Mouse (Mus musculus): ENCODE measurements at regions not wholly inside any gene's neighbourhood (a gene's known extent, or its start where the extent isn't known, plus 50 kb on each side); places are given as distances from the start of the nearest gene placed in this dataset.

- no peak for DNase-seq (ENCODE audit: low spot score)
These were observed 103.3 kb downstream of the Prox1 start for GRCm38 (mm10) chr1:190067181-190067580.

DNA sequence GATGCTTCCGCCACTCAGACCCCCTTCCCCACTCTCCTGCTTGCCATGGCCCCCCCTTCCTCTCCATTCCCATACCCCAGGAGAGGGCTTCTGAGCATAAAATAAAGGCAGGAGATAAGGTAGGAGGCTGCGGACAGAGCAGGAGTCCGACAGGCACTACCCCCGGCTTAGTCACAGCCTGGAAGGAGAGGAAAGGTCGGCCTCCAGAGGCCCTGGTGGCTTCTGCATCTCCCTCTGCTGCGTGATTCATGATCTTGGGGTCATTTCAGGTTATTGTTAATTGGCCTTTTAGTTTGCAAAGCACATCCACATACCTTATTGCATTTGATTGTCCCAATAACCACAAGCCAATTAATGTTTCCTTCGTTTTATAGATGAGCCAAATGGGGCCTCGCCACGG, 104.1 kb downstream of the Prox1 start:
- DNase-seq (ENCODE audit: low spot score), result no peak

DNA sequence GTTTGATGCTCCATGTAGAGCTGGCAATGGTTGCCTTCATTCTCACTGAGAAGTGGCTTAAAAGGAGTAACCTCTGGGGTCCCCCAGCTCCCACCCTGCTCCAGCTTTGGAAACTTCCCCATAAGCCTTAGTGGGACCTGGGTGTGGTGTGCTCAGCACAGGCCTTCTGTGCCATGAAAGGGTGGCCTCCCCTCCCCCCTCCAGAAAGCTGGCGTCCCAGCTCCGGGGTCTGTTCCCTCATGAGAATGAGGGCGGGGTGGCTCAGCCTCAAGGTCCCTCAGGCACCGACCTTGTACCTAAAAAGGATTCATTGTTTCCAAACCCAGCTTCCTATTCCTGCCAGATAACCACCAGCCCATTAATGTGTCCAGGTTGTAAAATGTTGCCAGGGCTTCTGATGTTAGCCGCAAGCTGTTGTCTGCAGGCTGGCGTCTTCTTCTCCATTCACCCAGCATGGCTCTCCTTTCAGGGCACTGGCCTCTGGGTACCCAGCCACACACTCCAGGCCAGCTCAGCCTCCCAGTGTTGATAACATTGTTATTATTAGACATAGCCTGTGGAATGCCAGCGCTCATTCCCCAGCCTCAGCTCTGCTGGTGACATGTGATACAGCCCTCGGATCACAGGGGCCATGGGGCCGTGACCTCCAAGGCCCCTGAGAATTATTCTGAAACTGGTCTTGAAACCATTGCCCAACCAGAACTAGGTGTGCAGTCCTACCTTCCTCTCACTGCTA, 108.8 kb downstream of the Prox1 start:
- peak; percentile 10 for DNase-seq (ENCODE audit: low spot score)

DNA sequence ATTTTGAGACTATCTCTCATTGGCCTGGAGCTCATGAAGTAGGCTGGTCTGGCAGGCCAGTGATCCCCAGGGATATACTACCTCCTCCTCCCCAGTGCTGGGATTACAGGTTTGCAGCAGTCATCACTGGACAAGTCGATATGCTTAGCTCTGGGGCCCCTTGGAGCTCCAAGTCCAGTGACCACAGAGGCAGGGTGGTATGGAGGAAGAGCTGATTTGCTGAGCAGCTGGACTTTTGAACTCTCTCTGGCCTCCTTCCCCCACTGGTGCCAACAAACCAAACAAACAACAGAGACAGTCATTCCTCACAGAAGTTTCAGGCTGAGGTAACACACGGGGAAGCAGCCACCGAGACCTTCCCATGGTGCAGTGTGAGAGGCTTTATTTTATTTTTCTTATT, 111.5 kb downstream of the Prox1 start:
- DNase-seq (ENCODE audit: low spot score), result no peak

GRCm38 (mm10) chr1:190056931-190057330, 113.6 kb downstream of the Prox1 start:
- no peak for DNase-seq (ENCODE audit: low spot score)

GRCm38 (mm10) chr1:190051903-190052302, 118.6 kb downstream of the Prox1 start:
- no peak for DNase-seq (ENCODE audit: low spot score)

- no peak for DNase-seq (ENCODE audit: low spot score)
These were observed 121.9 kb downstream of the Prox1 start for GRCm38 (mm10) chr1:190048521-190049170.

- DNase-seq (ENCODE audit: low spot score), result no peak
These were observed 123.3 kb downstream of the Prox1 start for GRCm38 (mm10) chr1:190047201-190047600.

- DNase-seq (ENCODE audit: low spot score), result peak; percentile 16
These were observed 123.6 kb upstream of the Smyd2 start for GRCm38 (mm10) chr1:190045797-190046196.

DNA sequence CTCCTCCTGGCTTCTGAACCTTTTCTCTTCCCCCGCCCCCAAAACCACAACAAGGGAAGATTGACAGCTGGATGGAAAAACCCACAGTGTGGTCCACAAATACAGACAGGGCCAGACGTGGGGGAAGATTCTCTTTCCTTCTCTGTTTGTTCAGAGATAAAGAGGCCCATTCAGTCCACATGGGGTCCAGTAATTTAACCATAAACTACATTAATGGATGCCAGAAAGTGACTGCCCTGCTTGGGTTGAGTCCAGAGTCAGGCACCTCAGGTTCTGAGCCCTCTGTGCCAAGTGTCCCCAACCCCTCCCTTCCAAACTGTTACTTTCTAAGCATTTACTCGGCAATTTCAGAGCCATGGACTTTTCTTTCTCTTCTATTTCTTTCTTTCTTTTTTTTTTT, 121.9 kb upstream of the Smyd2 start:
- DNase-seq (ENCODE audit: low spot score), result no peak

DNA sequence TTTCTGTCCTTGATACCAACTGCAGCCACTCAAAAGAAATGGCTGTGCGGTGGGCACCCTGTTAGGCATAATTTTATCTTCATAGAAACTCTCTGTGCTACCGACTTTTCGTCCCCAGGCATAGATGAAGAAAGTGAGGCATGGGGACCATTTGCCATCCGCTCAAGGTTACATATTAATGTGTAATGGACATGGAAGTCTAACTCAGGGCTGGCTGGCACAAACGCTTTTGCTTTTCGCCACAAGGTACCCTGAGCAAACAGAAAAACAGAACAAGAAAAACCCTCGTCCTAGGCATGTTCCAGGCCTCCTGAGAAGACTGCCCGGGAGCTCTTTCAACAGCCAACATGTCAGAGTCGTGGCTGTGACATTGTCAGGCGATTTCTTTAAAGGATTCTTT, 121.0 kb upstream of the Smyd2 start:
- no peak for DNase-seq (ENCODE audit: low spot score)

GRCm38 (mm10) chr1:190042197-190042596, 120.0 kb upstream of the Smyd2 start:
- no peak for DNase-seq (ENCODE audit: low spot score)

GRCm38 (mm10) chr1:190041096-190041706, 119.0 kb upstream of the Smyd2 start:
- no peak for DNase-seq (ENCODE audit: low spot score)

DNA sequence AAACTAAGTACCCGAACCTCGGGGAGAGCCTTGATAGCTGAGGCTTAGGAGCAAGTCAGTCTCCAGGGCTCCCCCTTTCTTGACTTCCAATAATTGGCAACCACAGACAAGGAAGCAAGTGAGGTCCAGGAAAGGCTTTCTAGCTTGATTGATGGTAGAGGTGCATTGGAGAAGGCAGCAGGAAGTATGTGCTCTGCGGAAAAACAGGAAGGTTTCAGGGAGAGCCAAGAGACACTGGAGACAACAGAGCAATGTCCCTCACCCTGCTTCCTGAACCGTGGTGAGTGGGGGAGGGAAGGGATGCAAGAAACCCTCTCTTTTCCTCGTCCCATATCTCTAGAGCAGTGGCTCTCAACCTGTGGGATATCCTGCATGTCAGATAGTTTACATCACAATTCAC, 115.9 kb upstream of the Smyd2 start:
- no peak for DNase-seq (ENCODE audit: low spot score)

GRCm38 (mm10) chr1:190036726-190037125, 114.6 kb upstream of the Smyd2 start:
- no peak for DNase-seq (ENCODE audit: low spot score)

- no peak for DNase-seq (ENCODE audit: low spot score)
These were observed 113.8 kb upstream of the Smyd2 start for GRCm38 (mm10) chr1:190035935-190036334.

DNA sequence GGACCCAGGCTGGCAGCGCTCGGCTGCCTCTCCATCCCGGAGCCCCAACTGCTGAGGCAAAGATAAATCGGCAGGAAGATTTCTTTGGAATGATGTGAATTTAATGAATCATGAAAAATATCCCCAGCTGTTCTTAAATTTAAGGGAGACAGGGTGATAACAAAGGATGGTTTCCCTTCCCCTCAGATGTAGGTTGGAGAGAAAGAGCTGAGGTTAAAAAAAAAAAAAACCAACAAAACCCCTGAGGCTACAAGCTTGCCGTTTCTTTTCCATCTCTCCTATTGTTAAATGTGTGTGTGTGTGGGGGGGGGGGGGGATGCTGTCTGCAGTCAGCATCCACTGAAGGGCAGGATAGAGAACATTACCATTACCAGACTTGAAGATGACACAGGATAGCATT, 111.9 kb upstream of the Smyd2 start:
- DNase-seq (ENCODE audit: low spot score), result no peak

GRCm38 (mm10) chr1:190027536-190027935, 105.4 kb upstream of the Smyd2 start:
- DNase-seq (ENCODE audit: low spot score), result no peak

- no peak for DNase-seq (ENCODE audit: low spot score)
These were observed 87.3 kb upstream of the Smyd2 start for GRCm38 (mm10) chr1:190009466-190009865.

- no peak for DNase-seq (ENCODE audit: low spot score)
These were observed 85.1 kb upstream of the Smyd2 start for GRCm38 (mm10) chr1:190007271-190007670.

GRCm38 (mm10) chr1:190001084-190001483, 78.9 kb upstream of the Smyd2 start:
- DNase-seq (ENCODE audit: low spot score), result no peak

GRCm38 (mm10) chr1:189993706-189994105, 71.5 kb upstream of the Smyd2 start:
- no peak for DNase-seq (ENCODE audit: low spot score)

GRCm38 (mm10) chr1:189993221-189993620, 71.1 kb upstream of the Smyd2 start:
- no peak for DNase-seq (ENCODE audit: low spot score)
